Mouse (Mus musculus) erythroblast, embryonic 14.5 days (primary cell): ENCODE results near the gene Atxn1.

Experiments used
- GATA1 ChIP-seq: IDR thresholded peaks from 2 replicates; pipeline ENCODE4 v1.6.1; 2012; ENCODE audit warnings: low read length, inconsistent platforms, mixed read lengths
- TAL1 ChIP-seq: IDR thresholded peaks from 3 replicates; pipeline ENCODE4 v1.6.1; 2012; ENCODE audit warnings: low read length, inconsistent platforms, mixed read lengths

GRCm38 (mm10) chr13:45876368-45876760 lies 88.4 kb downstream of the Atxn1 start:
- TF ChIP-seq TAL1 = no peak
- no peak for TF ChIP-seq GATA1
